Mouse (Mus musculus) embryonic fibroblast, embryonic 13.5 days (primary cell): ENCODE results near the gene Ddr2.

Experiments used
- CTCF ChIP-seq: IDR thresholded peaks from 2 replicates; pipeline ENCODE4 v1.5.1; 2011; ENCODE audit warnings: mild to moderate bottlenecking, control low read depth, low read length, moderate library complexity, borderline replicate concordance; ENCODE audit not compliant: insufficient read depth
- POLR2A ChIP-seq: IDR thresholded peaks from 2 replicates; pipeline ENCODE4 v1.6.1; 2011; ENCODE audit warnings: low read depth, mild to moderate bottlenecking, control low read depth, low read length, moderate library complexity

DNA sequence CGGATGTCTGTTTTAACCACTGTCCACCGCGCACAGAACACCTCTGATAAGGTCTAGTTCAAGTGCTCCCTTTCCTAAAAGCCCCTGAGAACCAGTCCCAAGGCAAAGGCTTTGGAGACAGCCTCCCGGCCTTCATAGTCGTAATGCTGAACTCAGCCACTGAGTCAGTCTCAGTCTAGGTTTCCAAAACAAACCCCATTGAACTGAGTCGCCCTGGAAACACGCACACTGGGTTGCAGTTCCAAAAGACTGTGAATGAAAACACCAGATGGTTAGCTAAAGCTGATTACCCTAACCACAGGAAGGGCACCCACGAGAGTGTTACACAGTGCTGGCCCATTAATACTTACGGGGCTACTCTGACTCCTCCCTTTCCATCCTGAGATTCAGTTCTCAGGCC, 51.2 kb downstream of the Ddr2 start:
- TF ChIP-seq CTCF (no peak), POLR2A (no peak)
